Mouse (Mus musculus) MEL (cell line): ENCODE results near the gene Amacr. TPM values are rescaled to one million over a fixed set of nuclear protein-coding genes. Genes with fewer than 3 reads are reported as not detected.

ENCODE experiments used
- DNase-seq: peaks from one replicate; pipeline ENCODE4 v3.0.0; 2011; ENCODE audit warnings: low read depth, low spot score
- H3K27ac ChIP-seq: 2 replicates; pipeline ENCODE4 v1.5.1; 2012; ENCODE audit warnings: low read depth, mild to moderate bottlenecking, control low read depth, low read length, moderate library complexity; ENCODE audit not compliant: control insufficient read depth
- H3K27me3 ChIP-seq, 2 experiments: fragments of 150-350 bp in 1 of 2; sonication (generic) in 1 of 2; 2 replicates each; pipeline ENCODE4 v1.6.1; 2012; ENCODE audit warnings: low read length in 2 of 2, mild to moderate bottlenecking in 2 of 2, improper control_type of control experiment in 1 of 2, moderate library complexity in 1 of 2; ENCODE audit not compliant: insufficient read depth in 2 of 2, control insufficient read depth in 1 of 2
- H3K36me3 ChIP-seq, 2 experiments: 2 replicates each; pipeline ENCODE4 v1.6.1; 2012 to 2014; ENCODE audit warnings: low read length in 2 of 2, improper control_type of control experiment in 1 of 2, inconsistent platforms in 1 of 2, mild to moderate bottlenecking in 1 of 2; ENCODE audit not compliant: insufficient read depth in 2 of 2, control insufficient read depth in 1 of 2
- H3K4me1 ChIP-seq, 2 experiments: fragments of 150-350 bp in 1 of 2; sonication (generic) in 1 of 2; 2 replicates each; pipeline ENCODE4 v1.6.1; 2012; ENCODE audit warnings: low read length in 2 of 2, improper control_type of control experiment in 1 of 2, mild to moderate bottlenecking in 1 of 2; ENCODE audit not compliant: insufficient read depth in 2 of 2, control insufficient read depth in 1 of 2
- H3K4me3 ChIP-seq, 2 experiments: fragments of 150-350 bp in 1 of 2; sonication (generic) in 1 of 2; 2 replicates each; pipeline ENCODE4 v1.5.1; 2012; ENCODE audit warnings: low read depth in 2 of 2, low read length in 2 of 2, mild to moderate bottlenecking in 2 of 2, moderate library complexity in 2 of 2, control low read depth in 1 of 2, improper control_type of control experiment in 1 of 2; ENCODE audit not compliant: control insufficient read depth in 1 of 2, insufficient read depth in 1 of 2
- H3K79me2 ChIP-seq: 2 replicates; pipeline ENCODE4 v1.6.1; 2012; ENCODE audit warnings: mild to moderate bottlenecking, low read length, moderate library complexity; ENCODE audit not compliant: control insufficient read depth, poor library complexity, insufficient read depth
- H3K9ac ChIP-seq: 2 replicates; pipeline ENCODE4 v1.6.1; 2012; ENCODE audit warnings: low read depth, mild to moderate bottlenecking, control low read depth, low read length, moderate library complexity; ENCODE audit not compliant: control insufficient read depth, poor library complexity, severe bottlenecking
- H3K9me3 ChIP-seq: fragments of 150-350 bp; sonication (generic); replicated peaks from 2 replicates; pipeline ENCODE4 v1.6.1; 2012; ENCODE audit warnings: mild to moderate bottlenecking, low read length, improper control_type of control experiment, moderate library complexity; ENCODE audit not compliant: insufficient read depth
- ETS1 ChIP-seq: IDR thresholded peaks from 2 replicates; pipeline ENCODE4 v1.6.1; 2012; ENCODE audit warnings: low read depth, mild to moderate bottlenecking, inconsistent platforms, low read length, improper control_type of control experiment, moderate library complexity
- GATA1 ChIP-seq: IDR thresholded peaks from 2 replicates; pipeline ENCODE4 v1.6.1; 2011; ENCODE audit warnings: low read depth, low read length, improper control_type of control experiment
- HCFC1 ChIP-seq: IDR thresholded peaks from 2 replicates; pipeline ENCODE4 v1.6.1; 2012; ENCODE audit warnings: low read depth, mild to moderate bottlenecking, inconsistent platforms, low read length, improper control_type of control experiment, moderate library complexity
- JUND ChIP-seq: IDR thresholded peaks from 2 replicates; pipeline ENCODE4 v1.6.1; 2011; ENCODE audit warnings: low read depth, mild to moderate bottlenecking, improper control_type of control experiment, low read length
- MAFK ChIP-seq: IDR thresholded peaks from 2 replicates; pipeline ENCODE4 v1.6.1; 2011; ENCODE audit warnings: low read depth, mild to moderate bottlenecking, low read length, improper control_type of control experiment, borderline replicate concordance
- MEF2A ChIP-seq: IDR thresholded peaks from 2 replicates; pipeline ENCODE4 v1.6.1; 2014; ENCODE audit warnings: low read depth, mild to moderate bottlenecking, inconsistent platforms, low read length, improper control_type of control experiment; ENCODE audit not compliant: poor library complexity, insufficient replicate concordance, severe bottlenecking; ENCODE audit errors: extremely low read depth
- MYC ChIP-seq: IDR thresholded peaks from 2 replicates; pipeline ENCODE4 v1.6.1; 2011; ENCODE audit warnings: low read depth, mild to moderate bottlenecking, low read length, improper control_type of control experiment, moderate library complexity
- NELFE ChIP-seq: IDR thresholded peaks from 2 replicates; pipeline ENCODE4 v1.6.1; 2011; ENCODE audit warnings: low read depth, low read length, improper control_type of control experiment
- NRF1 ChIP-seq: IDR thresholded peaks from 2 replicates; pipeline ENCODE4 v1.6.1; 2014; ENCODE audit warnings: low read depth, mild to moderate bottlenecking, inconsistent platforms, low read length, improper control_type of control experiment, moderate library complexity; ENCODE audit not compliant: poor library complexity, insufficient read depth, severe bottlenecking
- POLR2AphosphoS5 ChIP-seq: IDR thresholded peaks from 2 replicates; pipeline ENCODE4 v1.6.1; 2012; ENCODE audit warnings: low read depth, borderline replicate concordance, mild to moderate bottlenecking, inconsistent platforms, low read length, moderate library complexity, mixed read lengths
- USF1 ChIP-seq: IDR thresholded peaks from 2 replicates; pipeline ENCODE4 v1.6.1; 2014; ENCODE audit warnings: low read depth, mild to moderate bottlenecking, inconsistent platforms, low read length, improper control_type of control experiment, moderate library complexity
- USF2 ChIP-seq, 2 experiments: IDR thresholded peaks; 2 replicates each; pipeline ENCODE4 v1.6.1; 2011 to 2012; ENCODE audit warnings: improper control_type of control experiment in 2 of 2, low read length in 2 of 2, borderline replicate concordance in 1 of 2, inconsistent platforms in 1 of 2, low read depth in 1 of 2, mild to moderate bottlenecking in 1 of 2; ENCODE audit not compliant: insufficient read depth in 1 of 2
- ZC3H11A ChIP-seq: IDR thresholded peaks from 2 replicates; pipeline ENCODE4 v1.6.1; 2012; ENCODE audit warnings: low read depth, mild to moderate bottlenecking, inconsistent platforms, low read length, improper control_type of control experiment
- ZKSCAN1 ChIP-seq: IDR thresholded peaks from 2 replicates; pipeline ENCODE4 v1.6.1; 2012; ENCODE audit warnings: low read depth, mild to moderate bottlenecking, inconsistent platforms, low read length, improper control_type of control experiment, moderate library complexity
- ZMIZ1 ChIP-seq: IDR thresholded peaks from 2 replicates; pipeline ENCODE4 v1.6.1; 2012; ENCODE audit warnings: low read depth, mild to moderate bottlenecking, inconsistent platforms, low read length, improper control_type of control experiment, moderate library complexity
- ZNF384 ChIP-seq: IDR thresholded peaks from 2 replicates; pipeline ENCODE4 v1.6.1; 2012; ENCODE audit warnings: low read depth, mild to moderate bottlenecking, inconsistent platforms, low read length, improper control_type of control experiment
- polyA plus RNA-seq, 2 experiments: library from polyadenylated mRNA; stranded (reverse) in 1 of 2; unstranded in 1 of 2; fragments of >175 nt in 1 of 2; fragments of >200 nt in 1 of 2; gene quantifications; 2 replicates each; pipeline versions ENCODE4 v1.2.1 to v1.2.4; 2012; ENCODE audit warnings: low replicate concordance in 2 of 2, low read depth in 1 of 2; ENCODE audit not compliant: insufficient read length in 2 of 2, insufficient read depth in 1 of 2, missing spikeins in 1 of 2
- total RNA-seq: library from RNA; depleted of rRNA; stranded (reverse); fragments of 300-350 nt; gene quantifications from 2 replicates; pipeline ENCODE4 v1.2.3, GENCODE M21; 2012

The Amacr gene
- total and polyA plus RNA-seq, 3 experiments = not detected

DNA sequence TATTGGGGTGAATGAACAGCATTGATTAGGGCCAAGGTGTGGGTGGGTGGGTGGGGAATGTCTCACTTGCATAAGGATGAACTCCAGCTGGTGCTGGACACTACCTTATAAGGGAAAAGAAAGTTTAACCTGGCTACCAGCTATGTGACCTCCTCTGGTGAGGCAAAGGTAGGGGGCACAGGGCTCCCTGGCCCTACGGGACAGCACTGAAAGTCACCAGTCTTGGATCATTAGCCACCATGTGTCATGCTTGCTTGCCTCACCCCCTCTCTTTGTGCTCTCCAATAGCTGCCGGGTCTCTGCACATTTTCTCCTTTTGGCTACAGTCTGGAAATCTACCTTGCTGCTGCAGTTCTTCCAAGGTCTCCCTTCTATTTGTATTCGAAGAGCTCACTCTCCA is 48.6 kb downstream of the Amacr start:
- no peak overlapping the region for H3K4me3 ChIP-seq
- no peak for DNase-seq
- H3K27me3 ChIP-seq = no peaks in the 10 kb centered on the region

DNA sequence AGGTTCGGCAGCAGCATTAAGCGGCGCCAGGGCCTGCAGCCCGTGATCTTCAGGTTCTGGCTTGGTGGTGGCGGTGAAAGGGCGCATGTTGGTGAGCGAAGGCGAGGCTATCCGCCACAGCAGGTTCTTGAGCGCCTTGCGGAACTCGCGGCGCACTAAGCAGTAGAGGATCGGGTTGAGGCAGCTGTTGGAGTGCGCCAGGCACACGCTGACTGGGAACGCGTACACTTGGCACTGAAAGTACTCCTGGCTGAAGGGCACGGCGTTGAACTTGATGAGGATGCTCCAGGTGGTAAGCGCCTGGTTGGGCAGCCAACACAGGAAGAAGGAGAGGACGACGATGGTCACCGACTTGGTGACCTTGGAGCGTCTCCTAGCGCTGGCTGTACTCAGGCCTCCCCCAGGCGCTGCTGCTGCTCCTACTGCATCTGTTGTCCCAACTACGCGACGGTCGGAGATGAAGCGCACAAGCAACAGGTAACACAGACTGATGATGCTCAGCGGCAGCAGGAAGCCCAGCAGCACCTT is 54.5 kb downstream of the Amacr start:
- Histone ChIP-seq H3K4me1 (no peaks in the 10 kb centered on the region), H3K9ac (no peak overlapping the region), H3K9me3 (no peaks in the 10 kb centered on the region), H3K27me3 (no peaks in the 10 kb centered on the region), H3K36me3 (no peaks in the 10 kb centered on the region), H3K27ac (no peak overlapping the region), H3K4me3 (no peak overlapping the region), H3K79me2 (no peaks in the 10 kb centered on the region)
- TF ChIP-seq GATA1 (no peak), POLR2AphosphoS5 (no peak), JUND (no peak), ETS1 (no peak), MEF2A (no peak), MAFK (no peak), HCFC1 (no peak), MYC (no peak), USF1 (no peak), NRF1 (no peak), ZNF384 (no peak), ZC3H11A (no peak), ZKSCAN1 (no peak), ZMIZ1 (no peak), USF2 (IDR thresholded peaks at IDR 0.05; ENCODE audit: borderline replicate concordance in 1 of 2, insufficient read depth in 1 of 2, low read depth in 1 of 2, low read length in 2 of 2) (no peak)
- no peak for DNase-seq

More for the DNA sequence above, 48.6 kb downstream of the Amacr start:
- H3K27ac ChIP-seq = no peak overlapping the region
- TF ChIP-seq NELFE = no peak
- no peaks in the 10 kb centered on the region for H3K36me3 ChIP-seq
- no peaks in the 10 kb centered on the region for H3K9me3 ChIP-seq
- no peaks in the 10 kb centered on the region for H3K79me2 ChIP-seq
- H3K9ac ChIP-seq = no peak overlapping the region
- H3K4me1 ChIP-seq = no peaks in the 10 kb centered on the region
